Mouse (Mus musculus): ENCODE measurements around the gene Sema4c. TPM values are rescaled to one million over a fixed set of nuclear protein-coding genes. Genes with fewer than 3 reads are reported as not detected.
A peak's percentile ranks its signal among the peaks of the same experiment; 100 is the strongest.

The Sema4c gene
- polyA plus RNA-seq, 1 experiment from 2014 or later = 2.0 TPM

DNA sequence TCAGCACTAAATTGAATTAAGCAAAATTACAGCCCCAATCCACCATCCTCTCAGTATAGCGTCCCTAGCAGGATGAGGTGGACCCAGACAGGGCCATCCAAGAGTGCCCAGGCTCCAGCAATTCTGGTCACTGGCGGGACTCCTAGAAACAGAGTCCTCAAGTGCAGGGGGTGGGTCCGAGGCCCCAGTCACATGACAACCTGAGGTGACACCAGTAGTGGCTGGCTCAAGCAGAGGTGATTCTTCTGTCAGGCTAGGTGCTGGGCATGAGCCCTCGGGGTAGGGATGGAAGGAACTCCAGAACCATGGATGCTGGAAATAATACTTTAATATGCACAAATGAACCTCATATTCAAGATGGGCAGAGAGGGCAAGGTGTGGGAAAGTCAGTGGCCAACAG lies 4.2 kb upstream of the Sema4c start:
- TF ChIP-seq EP300 (IDR thresholded peaks at IDR 0.05; ENCODE audit: low read depth) (no peak), CTCF (IDR thresholded peaks at IDR 0.05; ENCODE audit: low read depth) (no peak)
- Histone ChIP-seq H3K4me3 (ENCODE audit: low read depth, low read length) (no peak overlapping the region), H3K9ac (replicated peaks) (no peak overlapping the region), H3K27me3 (ENCODE audit: insufficient read depth, low read length) (peaks cover 32% of the 10 kb centered on the region), H3K4me1 (ENCODE audit: insufficient read depth) (peaks cover 12% of the 10 kb centered on the region; the same call in 1 of the 2 replicates), H3K4me2 (ENCODE audit: low read depth, low read length) (no peak overlapping the region), H3K36me3 (replicated peaks; ENCODE audit: insufficient read depth, low read length) (no peaks in the 10 kb centered on the region), H3K9me3 (ENCODE audit: low read length) (no peaks in the 10 kb centered on the region), H3K27ac (ENCODE audit: low read depth) (no peak overlapping the region)
- DNase-seq (no peak), ATAC-seq (no peak)
- 67% methylated on average over 4 of the region's 4 CpGs for WGBS (ENCODE audit: insufficient replicate concordance)

DNA sequence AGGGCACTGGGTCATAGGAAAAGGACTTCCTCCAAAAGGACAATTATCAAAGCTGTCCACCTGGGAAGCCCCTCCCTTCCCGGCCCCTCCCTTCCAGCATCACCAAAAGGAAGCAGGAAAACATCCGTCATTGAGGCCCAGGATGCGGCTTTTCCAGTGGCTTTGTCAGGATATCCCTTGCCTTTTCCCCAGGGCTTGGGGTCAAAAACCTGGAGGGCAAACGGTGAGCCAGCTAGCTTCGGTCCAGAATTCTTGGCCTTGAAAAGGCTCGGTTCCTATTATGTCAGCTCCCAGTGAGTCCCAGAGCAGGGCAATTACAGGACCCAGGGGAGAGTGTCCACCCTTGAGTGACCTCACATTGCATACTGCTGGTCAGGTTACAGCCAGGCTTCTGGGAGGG lies 2.8 kb upstream of the Sema4c start:
- no peaks in the 10 kb centered on the region for H3K9me3 ChIP-seq (ENCODE audit: low read length)
- H3K36me3 ChIP-seq (replicated peaks; ENCODE audit: insufficient read depth, low read length) = no peaks in the 10 kb centered on the region
- TF ChIP-seq EP300 (IDR thresholded peaks at IDR 0.05; ENCODE audit: low read depth) = no peak
- H3K4me3 ChIP-seq (ENCODE audit: low read depth, low read length) = no peak overlapping the region
- DNase-seq = no peak
- WGBS (ENCODE audit: insufficient replicate concordance) = 55% methylated on average over 6 of the region's 6 CpGs
- peaks cover 16% of the 10 kb centered on the region for H3K4me1 ChIP-seq (ENCODE audit: insufficient read depth)
- ATAC-seq = no peak
- H3K27me3 ChIP-seq (ENCODE audit: insufficient read depth, low read length) = peaks cover 37% of the 10 kb centered on the region
- H3K9ac ChIP-seq (replicated peaks) = no peak overlapping the region
- H3K4me2 ChIP-seq (ENCODE audit: low read depth, low read length) = no peak overlapping the region
- no peak overlapping the region for H3K27ac ChIP-seq (ENCODE audit: low read depth)

DNA sequence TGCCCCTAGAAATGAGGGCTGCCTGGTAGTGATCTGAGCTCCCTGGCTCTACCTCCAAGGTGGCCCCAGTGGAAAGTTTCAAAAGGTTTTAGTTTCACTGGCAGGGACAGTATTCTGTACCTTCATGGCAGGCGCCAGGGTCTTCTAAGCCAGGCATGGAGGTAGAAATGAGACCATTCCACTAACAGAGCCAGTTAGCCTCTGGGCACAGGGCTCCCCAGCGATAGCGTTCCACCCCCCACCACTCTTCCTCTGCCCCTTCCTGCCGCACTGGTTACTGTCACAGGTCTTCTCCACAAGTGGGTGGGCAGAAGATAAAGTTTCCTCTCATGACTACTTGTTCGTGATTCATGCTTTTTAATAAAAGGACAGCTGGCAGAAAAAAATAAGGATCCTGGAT lies 1.7 kb upstream of the Sema4c start:
- Histone ChIP-seq H3K4me3 (ENCODE audit: low read depth, low read length) (no peak overlapping the region), H3K27me3 (ENCODE audit: insufficient read depth, low read length) (peaks cover 37% of the 10 kb centered on the region), H3K9ac (replicated peaks) (no peak overlapping the region), H3K36me3 (replicated peaks; ENCODE audit: insufficient read depth, low read length) (no peaks in the 10 kb centered on the region), H3K4me2 (ENCODE audit: low read depth, low read length) (no peak overlapping the region), H3K9me3 (ENCODE audit: low read length) (no peaks in the 10 kb centered on the region), H3K27ac (ENCODE audit: low read depth) (no peak overlapping the region), H3K4me1 (ENCODE audit: insufficient read depth) (peaks cover 26% of the 10 kb centered on the region)
- 44% methylated on average over 5 of the region's 5 CpGs for WGBS (ENCODE audit: insufficient replicate concordance)
- ATAC-seq (no peak), DNase-seq (no peak)
- TF ChIP-seq EP300 (IDR thresholded peaks at IDR 0.05; ENCODE audit: low read depth) (no peak), CTCF (IDR thresholded peaks at IDR 0.05; ENCODE audit: low read depth) (no peak)

DNA sequence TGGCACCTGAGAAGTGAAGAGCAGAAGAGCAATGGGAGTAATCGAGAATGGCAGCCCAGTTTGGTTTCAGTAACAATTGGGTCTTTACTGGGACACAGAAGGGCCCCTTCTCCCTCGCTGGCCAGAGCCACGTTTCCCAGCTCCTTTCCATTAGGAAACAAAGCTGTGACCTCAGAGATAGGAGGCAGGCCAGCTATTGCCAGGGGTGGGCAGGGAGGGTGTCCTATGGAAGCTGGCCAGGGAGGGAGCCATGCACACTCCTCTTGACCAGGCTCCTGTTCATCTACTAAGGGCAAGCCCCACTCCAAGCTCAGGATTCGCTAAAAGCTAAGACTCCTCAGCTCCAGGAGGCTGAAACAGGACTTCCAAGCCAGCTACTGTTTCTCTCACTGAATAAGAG lies 1.1 kb upstream of the Sema4c start:
- 27% methylated on average over 4 of the region's 4 CpGs for WGBS (ENCODE audit: insufficient replicate concordance)
- TF ChIP-seq EP300 (IDR thresholded peaks at IDR 0.05; ENCODE audit: low read depth) = no peak
- TF ChIP-seq CTCF (IDR thresholded peaks at IDR 0.05; ENCODE audit: low read depth) = 0 out of 2 replicates have a peak, but pooled peaks have one; percentile 1
- H3K27me3 ChIP-seq (ENCODE audit: insufficient read depth, low read length) = peaks cover 37% of the 10 kb centered on the region
- ATAC-seq (no peak), DNase-seq (no peak)
- H3K36me3 ChIP-seq (replicated peaks; ENCODE audit: insufficient read depth, low read length) = no peaks in the 10 kb centered on the region
- no peaks in the 10 kb centered on the region for H3K9me3 ChIP-seq (ENCODE audit: low read length)
- peaks cover 27% of the 10 kb centered on the region for H3K4me1 ChIP-seq (ENCODE audit: insufficient read depth)
- H3K9ac ChIP-seq (replicated peaks) = no peak overlapping the region
- no peak overlapping the region for H3K27ac ChIP-seq (ENCODE audit: low read depth)
- H3K4me3 ChIP-seq (ENCODE audit: low read depth, low read length) = no peak overlapping the region
- H3K4me2 ChIP-seq (ENCODE audit: low read depth, low read length) = peak overlapping the region; percentile 84

DNA sequence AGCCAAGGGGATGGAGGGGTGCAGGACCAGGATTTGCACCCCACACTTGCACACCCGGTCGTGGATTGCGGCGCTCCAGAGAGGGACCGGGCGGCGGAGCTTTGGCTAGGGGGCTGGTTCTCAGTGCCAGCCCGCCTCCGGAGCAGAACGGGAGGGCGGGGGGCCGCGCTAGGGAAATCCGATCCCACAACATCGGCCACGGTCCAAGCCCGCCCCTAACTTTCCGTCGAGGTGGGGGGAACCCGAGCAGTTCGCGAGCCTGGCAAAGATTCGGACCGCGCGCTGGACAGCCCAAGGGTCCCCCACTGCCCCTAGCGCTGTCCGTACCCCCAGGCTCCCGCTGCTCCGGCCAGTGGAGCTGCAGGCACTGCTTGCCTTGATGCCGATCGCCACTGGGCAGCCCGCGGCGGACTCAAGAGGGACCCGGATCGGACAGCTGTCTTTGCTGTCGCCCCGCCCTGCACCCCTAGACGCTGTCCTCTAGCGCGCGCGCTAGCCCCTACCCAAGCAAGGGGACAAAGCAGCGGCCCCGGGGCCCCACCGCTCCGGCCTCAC lies 615 bp downstream of the Sema4c start:
- Histone ChIP-seq H3K27me3 (ENCODE audit: insufficient read depth, low read length) (peaks cover 37% of the 10 kb centered on the region), H3K4me2 (ENCODE audit: low read depth, low read length) (peak overlapping the region; percentile 84), H3K36me3 (replicated peaks; ENCODE audit: insufficient read depth, low read length) (peaks cover 7% of the 10 kb centered on the region), H3K27ac (ENCODE audit: low read depth) (peak overlapping the region; percentile 94), H3K9me3 (ENCODE audit: low read length) (no peaks in the 10 kb centered on the region), H3K4me3 (ENCODE audit: low read depth, low read length) (peak overlapping the region; percentile 68), H3K9ac (replicated peaks) (peak overlapping the region; percentile 80), H3K4me1 (ENCODE audit: insufficient read depth) (peaks cover 21% of the 10 kb centered on the region)
- ATAC-seq = peak; percentile 44
- peak; percentile 70 for DNase-seq
- TF ChIP-seq EP300 (IDR thresholded peaks at IDR 0.05; ENCODE audit: low read depth) (no peak), CTCF (IDR thresholded peaks at IDR 0.05; ENCODE audit: low read depth) (no peak)
- under 1% methylated on average over 42 of the region's 48 CpGs for WGBS (ENCODE audit: insufficient replicate concordance)

DNA sequence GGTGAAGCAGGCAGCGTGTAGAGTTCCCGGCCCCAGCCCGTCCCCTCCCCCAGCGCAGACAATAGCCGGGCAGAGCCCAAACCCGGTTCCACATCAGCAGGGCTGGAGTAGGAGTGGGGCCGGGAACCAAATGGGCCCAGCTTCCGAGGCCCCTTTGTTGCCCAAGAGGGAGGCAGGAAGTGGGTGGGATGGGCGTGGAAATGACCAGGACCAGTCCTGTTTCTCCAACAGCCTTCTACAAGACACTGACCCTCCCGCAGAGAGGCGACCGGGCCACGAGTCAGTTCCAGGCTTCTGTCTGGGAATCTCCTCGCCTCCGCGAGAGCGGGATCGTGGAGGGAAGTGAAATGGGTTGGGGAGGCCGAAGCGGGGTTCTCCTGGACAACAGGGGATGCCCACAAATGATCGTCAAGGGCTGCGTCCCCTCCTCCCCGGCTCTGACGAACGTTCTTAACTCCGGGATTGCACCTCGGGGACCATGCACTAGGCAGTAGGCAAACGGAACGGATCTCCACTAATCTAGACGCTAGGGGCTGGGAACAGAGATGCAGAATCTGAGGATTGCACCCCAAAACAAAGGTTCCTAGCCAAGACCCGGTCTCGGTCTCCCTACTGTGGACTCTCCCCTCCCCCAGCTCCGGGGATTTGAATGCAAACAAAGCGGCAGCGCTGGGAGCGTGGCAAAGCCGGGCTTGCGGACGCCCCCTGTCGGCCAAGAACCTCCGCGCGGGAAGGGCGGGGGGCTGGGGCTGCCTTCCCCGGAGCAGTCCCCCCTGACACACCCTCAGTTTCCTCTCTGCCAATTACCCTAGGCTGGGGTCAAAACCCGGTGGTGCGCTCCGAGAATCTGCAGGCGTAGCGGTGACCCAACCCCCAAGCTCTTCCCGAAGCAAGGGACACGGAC lies 1.3 kb downstream of the Sema4c start:
- Histone ChIP-seq H3K27me3 (ENCODE audit: insufficient read depth, low read length) (peaks cover 37% of the 10 kb centered on the region), H3K9me3 (ENCODE audit: low read length) (no peaks in the 10 kb centered on the region), H3K9ac (replicated peaks) (peak overlapping the region; percentile 80), H3K4me1 (ENCODE audit: insufficient read depth) (peaks cover 20% of the 10 kb centered on the region), H3K4me3 (ENCODE audit: low read depth, low read length) (peak overlapping the region; percentile 68), H3K27ac (ENCODE audit: low read depth) (peak overlapping the region; percentile 94), H3K36me3 (replicated peaks; ENCODE audit: insufficient read depth, low read length) (peaks cover 11% of the 10 kb centered on the region), H3K4me2 (ENCODE audit: low read depth, low read length) (peak overlapping the region; percentile 84)
- TF ChIP-seq CTCF (IDR thresholded peaks at IDR 0.05; ENCODE audit: low read depth) (peak; percentile 82), EP300 (IDR thresholded peaks at IDR 0.05; ENCODE audit: low read depth) (no peak)
- ATAC-seq = peak; percentile 81
- WGBS (ENCODE audit: insufficient replicate concordance) = under 1% methylated on average over 52 of the region's 52 CpGs
- DNase-seq = peak; percentile 88

Data from liver, postnatal 0 days (tissue).